Mouse (Mus musculus) B cell, adult 2 months (primary cell): ENCODE measurements around the gene 6030445D17Rik.
A peak's percentile ranks its signal among the peaks of the same experiment; 100 is the strongest.

Experiments
- DNase-seq, 2 experiments: peaks; one replicate each; pipeline ENCODE4 v3.0.0; 2022

The 6030445D17Rik gene

GRCm38 (mm10) chr4:136461206-136461605 lies 844 bp upstream of the 6030445D17Rik start:
- DNase-seq: no peak

- no peak for DNase-seq
Measured at GRCm38 (mm10) chr4:136461761-136462085, 327 bp upstream of the 6030445D17Rik start.

- DNase-seq: no peak
Measured at GRCm38 (mm10) chr4:136462839-136463178, 759 bp downstream of the 6030445D17Rik start.

GRCm38 (mm10) chr4:136463436-136463835 lies 1.4 kb downstream of the 6030445D17Rik start:
- no peak for DNase-seq

GRCm38 (mm10) chr4:136466226-136466625 lies 4.2 kb downstream of the 6030445D17Rik start:
- DNase-seq: no peak

GRCm38 (mm10) chr4:136468553-136469327 lies 6.7 kb downstream of the 6030445D17Rik start:
- peak; percentile 27 to 35 for DNase-seq

- peak; percentile 95 for DNase-seq
Measured at GRCm38 (mm10) chr4:136469371-136469903, 7.4 kb downstream of the 6030445D17Rik start, which contains the start of gene Luzp1. TSS of gene Luzp1 (plus strand) at chr4:136469761.

- no peak for DNase-seq
Measured at GRCm38 (mm10) chr4:136469941-136470346, 7.9 kb downstream of the 6030445D17Rik start.

GRCm38 (mm10) chr4:136470347-136471071 lies 8.5 kb downstream of the 6030445D17Rik start:
- peak; percentile 49 to 53 for DNase-seq

- DNase-seq: no peak
Measured at GRCm38 (mm10) chr4:136476692-136477091, 14.6 kb downstream of the 6030445D17Rik start.

GRCm38 (mm10) chr4:136486549-136486948 lies 24.5 kb downstream of the 6030445D17Rik start:
- DNase-seq: no peak

- DNase-seq: no peak
Measured at GRCm38 (mm10) chr4:136495993-136496392, 33.9 kb downstream of the 6030445D17Rik start.

GRCm38 (mm10) chr4:136505426-136506215 lies 43.6 kb downstream of the 6030445D17Rik start:
- no peak for DNase-seq

GRCm38 (mm10) chr4:136509857-136510256 lies 47.8 kb downstream of the 6030445D17Rik start:
- DNase-seq: peak; percentile 43 to 51

- DNase-seq: no peak
Measured at GRCm38 (mm10) chr4:136511708-136512107, 49.7 kb downstream of the 6030445D17Rik start.

GRCm38 (mm10) chr4:136512905-136513304 lies 50.9 kb downstream of the 6030445D17Rik start:
- no peak for DNase-seq
